Mouse (Mus musculus): ENCODE results near the gene Ptbp1. TPM values are rescaled to one million over a fixed set of nuclear protein-coding genes. Genes with fewer than 3 reads are reported as not detected.

Ptbp1 gene
- polyA plus RNA-seq, 1 experiment from 2014 or later = 386 TPM

GRCm38 (mm10) chr10:79818225-79818624, 36.0 kb upstream of the Ptbp1 start:
- WGBS = 65% methylated on average over 4 of the region's 4 CpGs
- peaks cover 23% of the 10 kb centered on the region for H3K4me1 ChIP-seq
- no peak overlapping the region for H3K9ac ChIP-seq
- no peak overlapping the region for H3K4me2 ChIP-seq
- no peaks in the 10 kb centered on the region for H3K27me3 ChIP-seq
- ATAC-seq (ENCODE audit: insufficient number of reproducible peaks, insufficient read depth, low FRiP score, low TSS enrichment, low read depth) = no peak
- H3K9me3 ChIP-seq = no peaks in the 10 kb centered on the region
- H3K36me3 ChIP-seq = peaks cover 58% of the 10 kb centered on the region
- peak overlapping the region; percentile 23; the same call in 1 of the 2 replicates for H3K27ac ChIP-seq
- H3K4me3 ChIP-seq = no peak overlapping the region

DNA sequence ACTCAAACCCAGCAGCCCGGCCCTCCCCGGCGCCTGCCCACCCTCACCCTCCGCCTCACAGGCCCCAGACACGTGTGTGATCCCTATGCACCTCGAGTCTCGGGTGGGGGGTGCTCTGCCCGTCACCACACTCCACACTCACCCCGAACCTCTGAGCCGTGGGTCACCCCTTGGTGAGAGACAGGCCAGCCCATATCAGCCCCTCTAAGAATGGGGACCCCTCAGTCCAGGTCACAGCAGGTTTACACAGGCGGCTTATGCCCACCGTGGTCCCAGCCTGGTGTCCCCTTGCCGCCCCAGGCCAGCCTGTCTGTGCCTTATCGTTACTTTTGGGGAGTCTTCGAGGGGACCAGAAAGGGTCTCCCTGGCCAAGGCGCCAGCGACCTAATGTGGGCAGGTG, 34.6 kb upstream of the Ptbp1 start:
- Histone ChIP-seq H3K9ac (no peak overlapping the region), H3K4me2 (no peak overlapping the region), H3K36me3 (peaks cover 52% of the 10 kb centered on the region), H3K4me3 (no peak overlapping the region), H3K9me3 (no peaks in the 10 kb centered on the region), H3K27me3 (no peaks in the 10 kb centered on the region), H3K4me1 (peaks cover 23% of the 10 kb centered on the region), H3K27ac (no peak overlapping the region)
- 93% methylated on average over 17 of the region's 17 CpGs for WGBS
- ATAC-seq (ENCODE audit: insufficient number of reproducible peaks, insufficient read depth, low FRiP score, low TSS enrichment, low read depth) = no peak

GRCm38 (mm10) chr10:79820277-79820676, 34.0 kb upstream of the Ptbp1 start:
- Histone ChIP-seq H3K27me3 (no peaks in the 10 kb centered on the region), H3K9ac (no peak overlapping the region), H3K4me1 (peaks cover 23% of the 10 kb centered on the region), H3K27ac (peak overlapping the region; percentile 45; the same call in 1 of the 2 replicates), H3K4me3 (no peak overlapping the region), H3K9me3 (no peaks in the 10 kb centered on the region), H3K4me2 (no peak overlapping the region), H3K36me3 (peaks cover 46% of the 10 kb centered on the region)
- ATAC-seq (ENCODE audit: insufficient number of reproducible peaks, insufficient read depth, low FRiP score, low TSS enrichment, low read depth) = no peak
- WGBS = 81% methylated on average over 8 of the region's 8 CpGs

DNA sequence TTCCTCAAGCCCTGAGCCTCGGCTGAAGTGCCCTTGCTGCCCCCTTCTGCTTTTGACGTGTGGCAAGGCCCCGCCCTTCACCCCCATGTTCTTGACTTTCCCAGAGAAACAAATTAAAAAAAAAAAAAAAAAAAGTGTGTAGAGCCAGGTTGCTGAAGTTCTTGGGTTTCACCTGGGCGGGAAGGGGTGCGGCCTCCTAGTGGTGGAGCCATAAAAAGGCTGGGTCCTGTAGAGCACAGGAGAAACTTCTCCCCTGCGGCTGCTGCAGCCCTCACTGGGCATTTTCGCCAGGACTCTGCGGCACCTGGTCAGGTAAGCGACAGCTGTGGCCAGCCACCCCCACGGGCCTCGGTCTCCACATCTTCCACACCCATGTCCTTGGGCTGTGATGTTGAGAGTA, 33.4 kb upstream of the Ptbp1 start, which contains the start of gene Misp:
TSS of gene Misp (plus strand) at position 208 of the 400 bp plus-strand sequence.
- 62% methylated on average over 11 of the region's 11 CpGs for WGBS

GRCm38 (mm10) chr10:79821731-79822130, 32.5 kb upstream of the Ptbp1 start:
- Histone ChIP-seq H3K9me3 (no peaks in the 10 kb centered on the region), H3K36me3 (peaks cover 31% of the 10 kb centered on the region), H3K4me1 (peaks cover 23% of the 10 kb centered on the region), H3K27me3 (no peaks in the 10 kb centered on the region), H3K4me3 (no peak overlapping the region), H3K27ac (peak overlapping the region; percentile 68), H3K9ac (peak overlapping the region; percentile 61; the same call in 1 of the 2 replicates), H3K4me2 (0 out of 2 replicates have a peak overlapping the region, but pooled peaks have one; percentile 46)
- WGBS = 87% methylated on average over 12 of the region's 12 CpGs
- no peak for ATAC-seq (ENCODE audit: insufficient number of reproducible peaks, insufficient read depth, low FRiP score, low TSS enrichment, low read depth)

More for the DNA sequence above, 33.4 kb upstream of the Ptbp1 start, which contains the start of gene Misp:
- Histone ChIP-seq H3K4me3 (no peak within 1 kb of the TSS), H3K4me2 (no peak within 1 kb of the TSS), H3K27me3 (no peaks in the 10 kb centered on the region), H3K27ac (peak within 1 kb of the TSS; percentile 68), H3K36me3 (peaks cover 41% of the 10 kb centered on the region), H3K4me1 (peaks cover 23% of the 10 kb centered on the region), H3K9ac (peak within 1 kb of the TSS; percentile 61; the same call in 1 of the 2 replicates), H3K9me3 (no peaks in the 10 kb centered on the region)
- ATAC-seq (ENCODE audit: insufficient number of reproducible peaks, insufficient read depth, low FRiP score, low TSS enrichment, low read depth) = no peak

GRCm38 (mm10) chr10:79822372-79822771, 31.9 kb upstream of the Ptbp1 start:
- peaks cover 28% of the 10 kb centered on the region for H3K36me3 ChIP-seq
- WGBS = 22% methylated on average over 17 of the region's 17 CpGs
- H3K9ac ChIP-seq = peak overlapping the region; percentile 61
- peak overlapping the region; percentile 46 for H3K4me2 ChIP-seq
- H3K9me3 ChIP-seq = no peaks in the 10 kb centered on the region
- H3K27me3 ChIP-seq = no peaks in the 10 kb centered on the region
- peak; percentile 49; the same call in 1 of the 2 replicates for ATAC-seq (ENCODE audit: insufficient number of reproducible peaks, insufficient read depth, low FRiP score, low TSS enrichment, low read depth)
- peaks cover 23% of the 10 kb centered on the region for H3K4me1 ChIP-seq
- peak overlapping the region; percentile 4; the same call in 1 of the 2 replicates for H3K4me3 ChIP-seq
- H3K27ac ChIP-seq = peak overlapping the region; percentile 68

GRCm38 (mm10) chr10:79823011-79823410, 31.2 kb upstream of the Ptbp1 start:
- peak overlapping the region; percentile 46; the same call in 1 of the 2 replicates for H3K4me2 ChIP-seq
- peak overlapping the region; percentile 61; the same call in 1 of the 2 replicates for H3K9ac ChIP-seq
- 63% methylated on average over 6 of the region's 6 CpGs for WGBS

DNA sequence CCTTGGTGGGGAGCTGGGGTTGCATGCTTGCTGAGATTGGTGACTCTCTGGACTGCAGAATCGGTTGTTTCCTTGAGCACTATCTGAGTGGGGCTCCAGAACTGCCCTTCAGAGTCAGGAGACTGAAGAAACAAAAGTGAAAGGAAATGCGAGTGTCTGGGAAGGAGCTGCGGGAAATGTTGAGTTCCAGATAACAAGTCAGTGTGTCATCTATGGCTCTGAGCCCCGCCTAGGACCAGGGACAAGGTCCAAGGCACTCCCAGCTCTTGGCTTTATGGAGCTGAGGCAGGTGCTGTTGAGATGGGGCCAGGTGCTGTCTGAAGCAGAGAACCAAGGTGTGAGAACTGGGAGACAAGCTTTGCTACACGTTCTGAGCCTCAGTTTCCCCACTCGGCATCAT, 29.8 kb upstream of the Ptbp1 start:
- Histone ChIP-seq H3K9ac (no peak overlapping the region), H3K36me3 (peaks cover 11% of the 10 kb centered on the region), H3K27me3 (no peaks in the 10 kb centered on the region), H3K4me3 (no peak overlapping the region), H3K9me3 (no peaks in the 10 kb centered on the region), H3K27ac (peak overlapping the region; percentile 5; the same call in 1 of the 2 replicates), H3K4me2 (no peak overlapping the region), H3K4me1 (peaks cover 23% of the 10 kb centered on the region)
- ATAC-seq (ENCODE audit: insufficient number of reproducible peaks, insufficient read depth, low FRiP score, low TSS enrichment, low read depth) = no peak
- WGBS = 61% methylated on average over 6 of the region's 6 CpGs

More at GRCm38 (mm10) chr10:79823011-79823410, 31.2 kb upstream of the Ptbp1 start:
- H3K27me3 ChIP-seq = no peaks in the 10 kb centered on the region
- H3K9me3 ChIP-seq = no peaks in the 10 kb centered on the region
- ATAC-seq (ENCODE audit: insufficient number of reproducible peaks, insufficient read depth, low FRiP score, low TSS enrichment, low read depth) = no peak
- peaks cover 25% of the 10 kb centered on the region for H3K36me3 ChIP-seq
- H3K4me3 ChIP-seq = no peak overlapping the region
- H3K27ac ChIP-seq = peak overlapping the region; percentile 51; the same call in 1 of the 2 replicates
- H3K4me1 ChIP-seq = peaks cover 23% of the 10 kb centered on the region

- H3K4me2 ChIP-seq = no peak overlapping the region
- H3K9ac ChIP-seq = no peak overlapping the region
- no peaks in the 10 kb centered on the region for H3K27me3 ChIP-seq
- H3K9me3 ChIP-seq = no peaks in the 10 kb centered on the region
- 83% methylated on average over 3 of the region's 3 CpGs for WGBS
- H3K27ac ChIP-seq = no peak overlapping the region
- no peak overlapping the region for H3K4me3 ChIP-seq
- ATAC-seq (ENCODE audit: insufficient number of reproducible peaks, insufficient read depth, low FRiP score, low TSS enrichment, low read depth) = no peak
- H3K4me1 ChIP-seq = peaks cover 12% of the 10 kb centered on the region
- H3K36me3 ChIP-seq = no peaks in the 10 kb centered on the region
Observed at GRCm38 (mm10) chr10:79831583-79831982, 22.6 kb upstream of the Ptbp1 start.

- 0 out of 2 replicates have a peak overlapping the region, but pooled peaks have one; percentile 36 for H3K9ac ChIP-seq
- H3K27ac ChIP-seq = no peak overlapping the region
- H3K36me3 ChIP-seq = no peaks in the 10 kb centered on the region
- peaks cover 12% of the 10 kb centered on the region for H3K4me1 ChIP-seq
- H3K4me3 ChIP-seq = no peak overlapping the region
- no peak overlapping the region for H3K4me2 ChIP-seq
- H3K9me3 ChIP-seq = no peaks in the 10 kb centered on the region
- no peak for ATAC-seq (ENCODE audit: insufficient number of reproducible peaks, insufficient read depth, low FRiP score, low TSS enrichment, low read depth)
- 62% methylated on average over 7 of the region's 7 CpGs for WGBS
- H3K27me3 ChIP-seq = no peaks in the 10 kb centered on the region
Observed at GRCm38 (mm10) chr10:79832026-79832785, 22.0 kb upstream of the Ptbp1 start.

DNA sequence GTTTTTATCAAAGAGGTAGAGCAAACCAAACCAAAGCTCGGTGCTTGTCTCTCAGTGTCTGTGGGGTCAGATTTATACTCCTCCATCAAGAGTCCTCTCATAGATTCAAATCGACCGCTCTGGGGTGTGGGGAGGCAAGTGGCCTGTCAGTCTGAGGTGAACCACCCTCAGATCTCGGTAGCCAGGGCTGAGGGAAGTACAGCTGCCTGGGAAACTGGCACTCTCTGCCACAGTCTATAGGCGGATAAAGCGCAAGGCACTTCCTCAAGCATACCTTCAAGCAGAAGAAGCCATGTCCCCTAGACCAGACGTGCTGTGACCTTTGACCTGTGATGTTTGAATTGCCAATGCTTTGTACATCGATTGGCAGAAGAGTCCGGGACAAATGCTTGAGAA, 21.4 kb upstream of the Ptbp1 start:
- H3K27me3 ChIP-seq = no peaks in the 10 kb centered on the region
- H3K9ac ChIP-seq = no peak overlapping the region
- no peaks in the 10 kb centered on the region for H3K9me3 ChIP-seq
- no peak overlapping the region for H3K27ac ChIP-seq
- 76% methylated on average over 9 of the region's 9 CpGs for WGBS
- no peak overlapping the region for H3K4me2 ChIP-seq
- no peaks in the 10 kb centered on the region for H3K36me3 ChIP-seq
- ATAC-seq (ENCODE audit: insufficient number of reproducible peaks, insufficient read depth, low FRiP score, low TSS enrichment, low read depth) = no peak
- H3K4me1 ChIP-seq = peaks cover 12% of the 10 kb centered on the region
- no peak overlapping the region for H3K4me3 ChIP-seq

Measured in embryonic facial prominence, embryonic 13.5 days (tissue).